Mouse (Mus musculus) layer of hippocampus, adult 9-10 months (tissue): ENCODE results near the gene Fam53b.

ENCODE experiments used
- DNase-seq: peaks from one replicate; pipeline ENCODE4 v3.0.0; 2022; ENCODE audit warnings: low spot score

The Fam53b gene

DNA sequence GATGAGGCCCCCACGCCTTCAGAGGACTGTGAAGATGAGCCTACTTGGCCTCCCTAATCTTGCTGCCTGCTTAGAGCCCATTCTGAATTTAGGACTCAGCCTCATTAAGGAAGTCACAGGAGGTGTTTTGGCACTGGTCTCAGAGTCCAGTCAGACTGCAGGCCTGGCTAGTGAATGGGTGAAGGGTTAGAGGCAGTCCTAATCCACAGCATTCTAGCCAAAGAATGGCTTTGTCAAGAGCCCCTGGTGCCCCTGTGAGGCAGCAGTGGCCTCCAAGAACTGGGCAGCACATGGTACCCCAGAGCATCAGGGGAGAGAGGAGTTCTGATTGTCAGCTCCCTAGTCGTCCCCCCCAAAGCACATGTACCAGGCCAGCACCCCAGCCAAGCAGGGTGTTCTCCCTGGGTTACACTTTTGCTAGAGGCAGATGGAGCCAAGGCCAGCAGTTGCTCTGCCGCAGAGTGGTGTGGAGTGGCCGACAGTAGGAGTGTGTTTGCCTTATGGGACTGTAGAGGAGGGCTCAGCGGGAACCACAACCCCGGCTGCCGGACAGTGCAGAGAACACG lies 109.3 kb downstream of the Fam53b start:
- no peak for DNase-seq

- no peak for DNase-seq
Measured at GRCm38 (mm10) chr7:132703515-132704309, 110.0 kb downstream of the Fam53b start.

DNA sequence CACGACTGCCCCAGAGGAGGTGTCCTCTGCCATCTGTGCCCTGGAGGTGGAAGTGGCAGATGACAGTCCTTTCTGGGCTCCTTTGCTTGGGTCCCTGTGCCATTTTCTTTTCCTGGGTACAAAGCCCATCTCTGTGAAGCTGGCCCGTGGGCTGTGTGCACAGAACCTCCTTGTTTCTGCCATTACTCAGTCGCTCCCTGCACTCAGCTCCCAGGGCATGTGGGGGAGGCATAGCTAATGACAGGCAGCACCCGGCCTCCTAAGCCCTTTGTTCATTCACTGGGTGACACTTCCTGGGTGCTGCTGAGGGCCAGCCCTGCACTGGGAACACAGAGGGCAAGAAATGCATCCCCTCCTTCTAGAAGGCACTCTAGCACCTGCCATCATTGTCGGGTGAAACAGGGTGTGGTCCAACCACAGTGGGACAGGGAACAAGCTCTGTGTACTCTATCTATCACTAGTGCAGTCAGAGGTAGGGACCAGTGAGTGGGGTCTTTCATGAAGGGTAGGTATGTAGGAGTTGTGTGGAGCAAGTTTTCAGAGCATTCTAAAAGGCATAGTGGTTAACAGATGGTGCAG lies 111.1 kb downstream of the Fam53b start:
- DNase-seq, result no peak

DNA sequence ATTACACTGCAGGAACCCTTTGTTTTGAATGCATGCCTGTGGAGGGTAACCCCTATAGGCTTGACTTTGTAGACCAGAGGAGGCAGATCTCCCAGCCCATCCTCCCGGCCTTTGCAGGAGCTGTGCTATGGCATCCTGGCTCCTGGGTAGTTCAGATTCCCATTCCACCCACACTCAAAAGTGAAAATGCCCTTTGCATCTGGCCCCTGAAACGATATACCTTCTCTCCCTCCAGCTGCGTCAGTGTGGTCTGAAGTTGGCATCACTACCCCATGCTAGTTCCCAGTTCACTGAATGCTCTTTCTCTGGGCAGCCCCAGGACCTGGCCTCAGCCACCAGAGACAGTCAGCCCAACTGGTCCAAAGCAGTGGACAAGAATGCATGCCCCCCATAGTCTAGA lies 111.7 kb downstream of the Fam53b start:
- no peak for DNase-seq

- DNase-seq, result no peak
Measured at GRCm38 (mm10) chr7:132701412-132701811, 112.3 kb downstream of the Fam53b start.

DNA sequence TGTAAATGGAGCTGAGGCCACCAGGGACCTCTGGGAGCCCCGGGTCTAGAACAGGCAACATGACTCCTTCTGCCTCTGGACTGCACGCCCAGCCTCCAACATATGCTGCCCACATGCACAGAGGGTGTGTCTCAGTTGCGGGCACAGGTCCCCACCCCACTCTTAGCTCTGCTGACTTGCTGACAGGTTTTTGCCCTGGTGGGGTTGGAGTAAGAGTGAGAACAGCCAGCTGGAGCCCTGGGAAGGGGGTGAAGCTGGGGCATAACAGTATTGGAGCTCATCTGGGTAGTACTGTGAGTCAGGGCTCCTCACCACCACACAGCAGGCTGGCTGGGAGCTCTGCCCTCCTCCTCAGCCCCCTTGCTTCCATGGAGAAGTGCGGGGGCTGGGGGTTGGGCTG lies 113.6 kb downstream of the Fam53b start:
- no peak for DNase-seq

- DNase-seq, result no peak
Measured at GRCm38 (mm10) chr7:132699639-132700038, 114.0 kb downstream of the Fam53b start.

GRCm38 (mm10) chr7:132699165-132699564 lies 114.5 kb downstream of the Fam53b start:
- DNase-seq, result no peak

DNA sequence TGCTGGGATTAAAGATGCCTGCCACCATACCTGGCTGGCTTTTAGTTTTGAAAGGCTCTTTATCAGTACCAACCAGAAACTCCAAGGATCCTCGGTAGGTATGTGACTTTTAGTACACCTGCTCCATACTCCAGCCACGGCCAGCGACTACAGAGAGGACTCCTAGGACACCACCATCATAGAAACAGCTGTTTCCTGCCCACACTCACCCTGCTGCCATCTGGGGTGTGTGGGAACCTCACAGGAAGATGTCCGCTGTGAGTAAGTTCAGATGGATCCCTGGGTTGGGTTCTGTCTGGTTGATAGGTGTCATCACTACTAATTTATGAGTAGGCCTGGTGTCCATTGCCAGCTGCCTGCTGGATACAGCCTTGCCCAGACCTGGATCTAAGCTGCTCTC lies 114.9 kb downstream of the Fam53b start:
- no peak for DNase-seq

DNA sequence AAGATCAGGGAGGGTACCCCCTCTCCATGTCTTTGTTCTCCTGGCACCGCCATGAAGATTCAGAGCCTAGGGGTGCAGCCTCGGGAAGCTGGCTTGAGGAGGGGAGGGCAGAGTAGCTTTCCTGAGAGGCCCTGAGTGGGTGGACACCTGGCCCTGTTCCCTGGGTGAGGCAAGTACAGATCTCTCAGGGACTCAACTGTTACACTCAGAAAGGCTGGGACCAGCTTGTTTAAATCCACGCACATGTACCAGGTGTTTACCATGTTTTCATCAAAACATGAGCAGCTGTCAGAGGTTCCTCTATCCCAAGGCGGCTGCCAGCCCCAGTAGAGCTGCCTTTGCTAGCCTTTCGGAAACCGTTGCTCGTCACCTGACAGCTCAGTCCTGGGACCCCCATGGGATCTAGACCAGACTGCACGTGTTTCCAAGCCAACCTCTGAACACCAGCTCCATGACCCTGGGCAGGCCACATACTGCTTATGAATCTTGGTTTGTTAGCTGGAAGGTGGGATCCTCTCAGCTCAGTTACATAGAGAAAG lies 116.4 kb downstream of the Fam53b start:
- no peak for DNase-seq

DNA sequence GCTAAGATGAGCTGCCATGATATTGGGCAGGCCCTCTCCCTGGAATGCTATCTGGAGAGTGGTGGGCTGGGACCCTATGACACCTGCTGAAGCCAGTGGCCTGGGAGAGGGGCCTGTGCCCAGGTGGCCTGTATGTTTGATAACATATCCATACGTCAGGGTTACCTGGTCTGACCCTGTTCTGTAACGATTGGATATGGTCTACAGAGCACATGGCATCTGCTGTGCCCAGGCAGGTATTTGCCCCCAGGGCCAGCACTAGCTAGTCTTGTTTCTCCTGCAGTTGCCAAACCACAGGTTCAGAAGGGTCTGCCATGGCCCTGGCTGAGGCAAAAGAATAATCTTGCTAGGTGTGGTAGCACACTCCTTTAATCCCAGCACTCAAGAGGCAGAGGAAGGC lies 120.1 kb downstream of the Fam53b start:
- no peak for DNase-seq

- no peak for DNase-seq
Measured at GRCm38 (mm10) chr7:132692719-132693118, 121.0 kb downstream of the Fam53b start.

DNA sequence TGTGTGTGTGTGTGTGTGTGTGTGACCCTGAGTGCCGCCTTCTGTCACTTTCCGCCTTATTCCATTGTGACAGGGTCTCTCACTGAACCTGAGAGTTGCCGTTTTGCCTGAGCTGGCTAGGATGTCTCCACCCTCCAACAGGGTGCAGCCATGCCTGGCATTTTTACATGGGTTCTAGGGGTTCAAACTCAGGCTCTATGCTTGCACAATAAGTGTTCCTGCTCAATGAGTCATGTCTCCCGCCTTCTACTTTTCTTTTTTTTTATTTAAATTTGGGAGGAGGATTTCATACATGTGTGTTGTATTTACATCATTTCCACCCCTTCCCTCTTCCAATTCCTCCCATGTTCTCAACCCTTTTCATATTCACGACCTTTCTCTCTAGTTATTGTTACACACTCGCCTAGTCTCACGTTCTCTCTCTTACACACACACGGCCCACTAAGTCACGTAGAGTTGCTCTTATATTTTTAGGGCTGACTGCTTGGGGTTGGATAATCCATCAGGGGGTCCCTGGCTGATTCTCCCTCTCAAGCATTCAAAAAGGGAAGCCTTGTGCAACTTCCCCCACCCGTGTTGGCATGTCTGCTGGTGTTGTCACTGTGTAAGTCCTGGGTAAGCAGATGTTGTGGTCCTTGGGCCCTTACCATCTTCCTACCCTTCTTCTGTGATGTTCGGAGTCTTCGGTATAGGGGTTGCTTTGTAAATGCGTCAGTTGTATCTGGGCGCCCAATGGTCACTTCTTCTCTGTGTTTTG lies 122.8 kb downstream of the Fam53b start:
- DNase-seq, result no peak

GRCm38 (mm10) chr7:132689722-132690121 lies 124.0 kb downstream of the Fam53b start:
- no peak for DNase-seq

- DNase-seq, result no peak
Measured at GRCm38 (mm10) chr7:132688721-132689120, 125.0 kb downstream of the Fam53b start.

DNA sequence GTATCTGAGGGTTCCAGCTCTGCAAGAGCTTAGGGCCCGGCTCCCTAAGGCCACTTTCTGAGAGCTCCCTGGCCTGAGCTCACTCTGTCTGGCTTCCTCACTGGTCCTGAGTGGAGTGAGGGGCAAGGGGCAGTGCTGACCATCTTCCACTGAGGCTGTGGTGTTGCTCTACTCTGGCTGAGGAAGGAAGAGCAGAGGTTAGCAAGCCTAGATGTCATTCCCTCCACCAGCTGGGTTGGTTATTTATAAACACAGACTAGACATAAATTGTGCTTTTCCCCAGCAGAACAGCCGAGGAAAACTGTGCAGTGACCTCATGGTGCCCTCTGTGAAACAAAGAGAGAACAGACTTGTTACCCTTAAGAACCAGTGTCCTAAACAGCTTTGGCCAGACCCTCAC lies 125.8 kb downstream of the Fam53b start:
- no peak for DNase-seq

DNA sequence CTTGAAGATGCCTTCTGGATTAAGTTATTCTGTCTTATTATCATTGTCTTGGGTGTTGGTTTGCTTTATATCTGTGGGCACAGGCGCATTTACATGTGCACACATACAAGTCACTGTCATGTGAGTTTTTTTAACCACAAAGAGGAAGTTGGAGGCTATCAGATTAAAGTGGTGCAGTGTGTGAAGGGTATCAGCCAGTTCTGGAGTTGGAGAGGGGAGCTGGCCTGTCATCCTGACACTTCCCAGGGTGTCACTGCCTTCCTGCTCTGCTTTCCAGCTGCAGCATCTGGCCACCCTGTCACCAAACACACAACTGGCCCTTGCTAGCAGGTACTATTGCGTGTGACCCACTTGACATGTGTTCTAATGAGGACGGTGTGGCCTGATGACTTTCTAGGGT lies 127.2 kb downstream of the Fam53b start:
- DNase-seq, result no peak

DNA sequence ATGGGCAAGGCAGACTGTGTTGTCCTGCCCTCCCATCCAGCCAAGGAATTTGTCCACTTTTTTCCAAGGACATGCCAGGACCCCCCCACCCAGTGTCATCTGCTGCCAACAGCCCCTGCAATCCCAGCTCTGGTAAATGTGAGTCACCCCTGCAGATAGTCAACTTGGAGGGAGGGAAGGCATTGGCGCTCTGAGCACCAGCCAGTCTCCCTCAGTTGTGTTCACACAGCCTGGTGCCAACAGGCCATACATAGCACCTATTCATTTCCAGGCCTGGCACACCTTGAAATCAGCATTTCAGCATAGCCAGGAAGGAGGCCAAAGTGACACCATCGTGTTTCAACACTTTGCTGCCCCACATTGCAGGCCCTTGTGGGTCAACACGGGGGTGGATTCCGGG lies 129.8 kb downstream of the Fam53b start:
- DNase-seq, result no peak

GRCm38 (mm10) chr7:132682901-132683300 lies 130.8 kb downstream of the Fam53b start:
- DNase-seq, result no peak

DNA sequence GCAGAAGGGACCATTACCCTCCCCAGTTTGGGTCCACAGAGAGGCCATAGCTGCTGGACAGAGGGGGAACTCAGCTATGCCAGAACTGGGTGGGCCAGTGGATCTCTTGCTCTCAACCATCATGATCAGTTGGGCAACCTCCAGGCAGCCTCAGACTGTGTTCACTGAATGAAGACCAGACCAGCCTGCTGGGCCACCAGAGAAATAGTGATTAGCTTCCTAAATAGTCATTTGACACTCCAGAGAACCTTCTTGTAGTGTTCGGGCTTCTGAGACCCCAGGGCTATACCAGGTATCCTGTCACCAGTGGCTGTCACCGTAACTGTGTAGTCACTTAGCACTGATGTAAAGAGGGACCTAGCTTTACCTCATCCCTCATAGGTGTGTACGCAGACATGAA lies 131.3 kb downstream of the Fam53b start:
- no peak for DNase-seq

DNA sequence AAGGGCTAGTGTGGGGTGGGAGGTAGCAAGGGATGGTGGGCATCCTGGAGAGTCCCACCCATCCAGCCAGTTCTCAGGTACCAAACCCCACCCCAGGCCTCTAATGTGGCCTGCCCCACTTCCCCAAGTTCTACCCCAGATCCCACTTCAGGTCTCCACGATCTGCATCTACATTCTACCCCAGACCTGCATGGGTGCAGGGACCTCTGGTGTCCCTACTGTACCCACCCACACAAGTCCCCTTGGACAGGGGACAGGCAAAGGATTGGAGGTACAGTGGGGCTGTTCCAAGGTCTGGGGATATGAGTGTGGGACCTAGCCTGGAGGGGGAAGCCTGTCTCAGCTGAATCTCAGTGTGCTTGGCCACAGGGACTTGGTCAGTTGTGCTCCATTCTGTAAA lies 131.9 kb downstream of the Fam53b start:
- DNase-seq, result no peak

- DNase-seq, result no peak
Measured at GRCm38 (mm10) chr7:132681296-132681695, 132.4 kb downstream of the Fam53b start.

- no peak for DNase-seq
Measured at GRCm38 (mm10) chr7:132679549-132679948, 134.1 kb downstream of the Fam53b start.
